Mouse (Mus musculus): ENCODE measurements at regions not wholly inside any gene's neighbourhood (a gene's known extent, or its start where the extent isn't known, plus 50 kb on each side); places are given as distances from the start of the nearest gene placed in this dataset.

- H3K27me3 ChIP-seq (ENCODE audit: control insufficient read depth, insufficient read depth, low read depth, low read length) = no peaks in the 10 kb centered on the region
- no peak overlapping the region for H3K27ac ChIP-seq (ENCODE audit: low read length)
- no peak for ATAC-seq
- no peak overlapping the region for H3K4me2 ChIP-seq (ENCODE audit: low read length)
- no peaks in the 10 kb centered on the region for H3K9me3 ChIP-seq (replicated peaks; ENCODE audit: control insufficient read depth, low read length, poor library complexity, severe bottlenecking)
- no peak overlapping the region for H3K4me3 ChIP-seq (ENCODE audit: low read depth, low read length)
- no peaks in the 10 kb centered on the region for H3K36me3 ChIP-seq (ENCODE audit: control insufficient read depth, insufficient read depth, low read length)
- H3K9ac ChIP-seq (ENCODE audit: low read depth, low read length) = no peak overlapping the region
- no peaks in the 10 kb centered on the region for H3K4me1 ChIP-seq (ENCODE audit: control insufficient read depth, insufficient read depth, low read length)
- 76% methylated on average over 5 of the region's 5 CpGs for WGBS
Measured at GRCm38 (mm10) chr10:118656561-118656960, 213.4 kb downstream of the Dyrk2 start.

- no peak overlapping the region for H3K9ac ChIP-seq (ENCODE audit: low read depth, low read length)
- H3K27ac ChIP-seq (ENCODE audit: low read length) = no peak overlapping the region
- H3K4me2 ChIP-seq (ENCODE audit: low read length) = no peak overlapping the region
- H3K36me3 ChIP-seq (ENCODE audit: control insufficient read depth, insufficient read depth, low read length) = no peaks in the 10 kb centered on the region
- 51% methylated on average over 3 of the region's 3 CpGs for WGBS
- H3K4me3 ChIP-seq (ENCODE audit: low read depth, low read length) = no peak overlapping the region
- H3K4me1 ChIP-seq (ENCODE audit: control insufficient read depth, insufficient read depth, low read length) = no peaks in the 10 kb centered on the region
- H3K9me3 ChIP-seq (replicated peaks; ENCODE audit: control insufficient read depth, low read length, poor library complexity, severe bottlenecking) = no peaks in the 10 kb centered on the region; the same call in 1 of the 2 replicates
- ATAC-seq = no peak
- H3K27me3 ChIP-seq (ENCODE audit: control insufficient read depth, insufficient read depth, low read depth, low read length) = no peaks in the 10 kb centered on the region
Measured at GRCm38 (mm10) chr10:118666009-118666408, 204.0 kb downstream of the Dyrk2 start.

DNA sequence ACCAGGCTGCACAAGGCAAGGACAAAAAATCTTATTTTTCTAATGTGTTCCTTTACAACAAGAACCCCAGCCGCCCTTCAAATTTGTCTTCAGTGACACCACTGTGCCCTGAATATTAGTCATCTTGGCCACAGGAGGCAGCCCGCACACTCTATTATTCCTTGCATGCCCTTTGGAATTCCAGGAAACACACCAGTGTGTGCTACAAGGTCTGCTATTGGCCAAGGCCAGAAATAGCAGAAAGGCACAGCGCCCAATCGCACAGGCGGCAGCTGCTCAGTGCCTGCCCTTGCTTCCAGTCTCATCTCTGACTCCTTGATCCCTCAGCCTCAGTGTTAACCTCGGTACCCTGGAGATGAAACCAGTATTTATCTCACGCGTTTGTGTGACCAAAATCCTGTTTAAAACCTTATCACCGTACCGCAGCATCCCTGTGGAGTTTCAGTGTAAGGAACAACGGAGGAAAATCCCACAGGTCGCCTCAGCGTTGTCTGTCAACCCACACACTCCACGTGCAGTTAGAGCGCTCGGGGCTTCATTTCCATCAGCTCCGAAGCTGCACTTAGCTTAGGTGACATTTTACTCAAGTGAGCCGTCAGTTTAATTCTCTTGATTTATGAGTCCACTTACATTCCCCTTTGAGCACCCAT is 194.1 kb downstream of the Dyrk2 start:
- Histone ChIP-seq H3K4me3 (ENCODE audit: low read depth, low read length) (peak overlapping the region; percentile 23; the same call in 1 of the 2 replicates), H3K4me2 (ENCODE audit: low read length) (peak overlapping the region; percentile 38), H3K27ac (ENCODE audit: low read length) (no peak overlapping the region), H3K9ac (ENCODE audit: low read depth, low read length) (peak overlapping the region; percentile 2; the same call in 1 of the 2 replicates), H3K27me3 (ENCODE audit: control insufficient read depth, insufficient read depth, low read depth, low read length) (no peaks in the 10 kb centered on the region), H3K36me3 (ENCODE audit: control insufficient read depth, insufficient read depth, low read length) (no peaks in the 10 kb centered on the region), H3K9me3 (replicated peaks; ENCODE audit: control insufficient read depth, low read length, poor library complexity, severe bottlenecking) (no peaks in the 10 kb centered on the region; the same call in 1 of the 2 replicates), H3K4me1 (ENCODE audit: control insufficient read depth, insufficient read depth, low read length) (peaks cover 14% of the 10 kb centered on the region)
- ATAC-seq = peak; percentile 86
- 31% methylated on average over 18 of the region's 18 CpGs for WGBS

DNA sequence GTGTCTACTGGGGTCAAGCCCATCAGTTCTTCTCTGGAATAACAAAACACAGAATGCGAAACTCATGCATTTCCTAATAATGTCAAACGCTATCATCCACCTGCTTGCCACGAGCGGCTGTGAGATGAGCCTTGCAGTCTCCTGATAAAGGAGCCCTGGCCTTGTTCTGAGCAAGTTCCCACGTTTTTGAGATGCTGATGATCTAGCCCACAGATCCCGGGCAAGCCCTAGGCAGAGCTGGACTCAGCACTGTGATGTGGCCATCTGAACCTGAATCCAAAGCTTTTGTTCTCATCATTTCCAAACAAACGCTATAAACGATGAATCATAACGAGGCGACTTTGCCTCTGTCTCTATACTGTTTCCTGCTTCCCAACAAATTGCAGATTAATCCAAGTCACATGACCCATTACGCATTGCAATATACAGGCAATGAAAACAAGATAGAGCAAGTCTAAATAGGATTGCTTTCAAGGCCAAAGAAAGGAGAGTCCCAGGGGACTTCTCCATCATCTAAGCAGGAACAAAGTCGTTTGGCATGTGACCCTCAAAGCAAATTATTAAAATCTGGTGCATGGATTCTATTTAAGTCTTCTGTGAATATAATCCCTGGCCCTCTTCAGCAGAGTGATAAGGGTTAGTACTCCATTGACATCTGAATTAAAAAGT is 191.1 kb downstream of the Dyrk2 start:
- Histone ChIP-seq H3K27ac (ENCODE audit: low read length) (peak overlapping the region; percentile 25; the same call in 1 of the 2 replicates), H3K9me3 (replicated peaks; ENCODE audit: control insufficient read depth, low read length, poor library complexity, severe bottlenecking) (no peaks in the 10 kb centered on the region), H3K36me3 (ENCODE audit: control insufficient read depth, insufficient read depth, low read length) (no peaks in the 10 kb centered on the region), H3K9ac (ENCODE audit: low read depth, low read length) (no peak overlapping the region), H3K4me3 (ENCODE audit: low read depth, low read length) (no peak overlapping the region), H3K4me2 (ENCODE audit: low read length) (no peak overlapping the region), H3K4me1 (ENCODE audit: control insufficient read depth, insufficient read depth, low read length) (peaks cover 14% of the 10 kb centered on the region), H3K27me3 (ENCODE audit: control insufficient read depth, insufficient read depth, low read depth, low read length) (no peaks in the 10 kb centered on the region)
- 34% methylated on average over 12 of the region's 12 CpGs for WGBS
- ATAC-seq = no peak

DNA sequence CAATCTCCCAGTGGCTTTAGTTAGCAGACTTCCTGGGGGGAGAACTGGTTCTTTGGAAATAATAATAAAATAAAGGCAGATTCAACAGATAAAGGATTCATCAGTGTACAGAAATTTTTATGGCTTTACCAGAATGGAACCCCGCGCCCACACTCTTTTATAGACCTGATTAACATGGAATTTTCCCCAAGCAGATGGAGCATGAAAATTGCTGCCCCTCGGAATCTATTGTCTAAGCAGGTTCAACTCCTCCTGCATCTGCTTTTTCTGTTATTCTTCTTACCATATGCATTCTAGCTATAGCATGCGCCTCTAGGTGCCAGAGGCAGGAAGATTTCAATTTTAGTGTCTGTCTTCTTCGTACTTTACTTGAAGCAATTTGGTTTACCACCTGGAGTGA is 190.5 kb downstream of the Dyrk2 start:
- no peaks in the 10 kb centered on the region for H3K9me3 ChIP-seq (replicated peaks; ENCODE audit: control insufficient read depth, low read length, poor library complexity, severe bottlenecking)
- no peak overlapping the region for H3K27ac ChIP-seq (ENCODE audit: low read length)
- H3K27me3 ChIP-seq (ENCODE audit: control insufficient read depth, insufficient read depth, low read depth, low read length) = no peaks in the 10 kb centered on the region
- H3K4me2 ChIP-seq (ENCODE audit: low read length) = no peak overlapping the region
- ATAC-seq = no peak
- H3K36me3 ChIP-seq (ENCODE audit: control insufficient read depth, insufficient read depth, low read length) = no peaks in the 10 kb centered on the region
- H3K4me1 ChIP-seq (ENCODE audit: control insufficient read depth, insufficient read depth, low read length) = peaks cover 14% of the 10 kb centered on the region
- WGBS = 41% methylated on average over 5 of the region's 5 CpGs
- no peak overlapping the region for H3K4me3 ChIP-seq (ENCODE audit: low read depth, low read length)
- no peak overlapping the region for H3K9ac ChIP-seq (ENCODE audit: low read depth, low read length)

- Histone ChIP-seq H3K36me3 (ENCODE audit: control insufficient read depth, insufficient read depth, low read length) (no peaks in the 10 kb centered on the region), H3K27me3 (ENCODE audit: control insufficient read depth, insufficient read depth, low read depth, low read length) (no peaks in the 10 kb centered on the region), H3K4me1 (ENCODE audit: control insufficient read depth, insufficient read depth, low read length) (peaks cover 14% of the 10 kb centered on the region), H3K4me2 (ENCODE audit: low read length) (no peak overlapping the region), H3K4me3 (ENCODE audit: low read depth, low read length) (no peak overlapping the region), H3K27ac (ENCODE audit: low read length) (no peak overlapping the region), H3K9me3 (replicated peaks; ENCODE audit: control insufficient read depth, low read length, poor library complexity, severe bottlenecking) (no peaks in the 10 kb centered on the region), H3K9ac (ENCODE audit: low read depth, low read length) (no peak overlapping the region)
- WGBS = 80% methylated on average over 6 of the region's 6 CpGs
- no peak for ATAC-seq
Measured at GRCm38 (mm10) chr10:118680896-118681295, 189.1 kb downstream of the Dyrk2 start.

GRCm38 (mm10) chr10:118683356-118683755 is 186.7 kb downstream of the Dyrk2 start:
- no peak overlapping the region for H3K4me3 ChIP-seq (ENCODE audit: low read depth, low read length)
- no peak for ATAC-seq
- no peaks in the 10 kb centered on the region for H3K9me3 ChIP-seq (replicated peaks; ENCODE audit: control insufficient read depth, low read length, poor library complexity, severe bottlenecking)
- peaks cover 8% of the 10 kb centered on the region for H3K4me1 ChIP-seq (ENCODE audit: control insufficient read depth, insufficient read depth, low read length)
- H3K27me3 ChIP-seq (ENCODE audit: control insufficient read depth, insufficient read depth, low read depth, low read length) = no peaks in the 10 kb centered on the region
- H3K9ac ChIP-seq (ENCODE audit: low read depth, low read length) = no peak overlapping the region
- no peaks in the 10 kb centered on the region for H3K36me3 ChIP-seq (ENCODE audit: control insufficient read depth, insufficient read depth, low read length)
- H3K4me2 ChIP-seq (ENCODE audit: low read length) = no peak overlapping the region
- no peak overlapping the region for H3K27ac ChIP-seq (ENCODE audit: low read length)
- 82% methylated on average over 9 of the region's 9 CpGs for WGBS

- Histone ChIP-seq H3K27me3 (ENCODE audit: control insufficient read depth, insufficient read depth, low read depth, low read length) (no peaks in the 10 kb centered on the region), H3K4me2 (ENCODE audit: low read length) (no peak overlapping the region), H3K9ac (ENCODE audit: low read depth, low read length) (no peak overlapping the region), H3K36me3 (ENCODE audit: control insufficient read depth, insufficient read depth, low read length) (no peaks in the 10 kb centered on the region), H3K27ac (ENCODE audit: low read length) (no peak overlapping the region), H3K4me1 (ENCODE audit: control insufficient read depth, insufficient read depth, low read length) (no peaks in the 10 kb centered on the region), H3K9me3 (replicated peaks; ENCODE audit: control insufficient read depth, low read length, poor library complexity, severe bottlenecking) (no peaks in the 10 kb centered on the region), H3K4me3 (ENCODE audit: low read depth, low read length) (no peak overlapping the region)
- 77% methylated on average over 3 of the region's 3 CpGs for WGBS
- no peak for ATAC-seq
Measured at GRCm38 (mm10) chr10:118699292-118699691, 170.7 kb downstream of the Dyrk2 start.

DNA sequence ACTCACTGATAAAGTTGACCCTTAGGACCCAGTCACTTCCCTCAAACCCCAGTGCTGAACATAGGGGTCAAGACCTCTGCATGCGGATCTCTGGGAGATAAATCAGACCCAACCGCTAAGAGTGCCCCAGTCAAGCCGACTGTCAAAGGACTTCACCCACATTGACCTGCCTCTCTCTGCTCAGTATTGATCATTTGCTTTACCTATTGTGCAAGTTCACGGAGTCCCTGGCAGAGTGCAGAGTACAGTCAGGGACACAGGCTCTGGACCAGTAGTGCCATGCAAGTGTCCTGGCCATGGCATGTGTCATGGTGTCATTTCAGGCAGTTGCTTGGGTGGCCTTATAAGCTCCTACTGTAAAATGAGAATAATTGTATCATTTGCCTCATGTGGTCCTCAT is 169.9 kb downstream of the Dyrk2 start:
- H3K27ac ChIP-seq (ENCODE audit: low read length) = no peak overlapping the region
- H3K4me2 ChIP-seq (ENCODE audit: low read length) = no peak overlapping the region
- WGBS = 93% methylated on average over 4 of the region's 4 CpGs
- no peak for ATAC-seq
- H3K9me3 ChIP-seq (replicated peaks; ENCODE audit: control insufficient read depth, low read length, poor library complexity, severe bottlenecking) = no peaks in the 10 kb centered on the region
- no peaks in the 10 kb centered on the region for H3K4me1 ChIP-seq (ENCODE audit: control insufficient read depth, insufficient read depth, low read length)
- H3K4me3 ChIP-seq (ENCODE audit: low read depth, low read length) = no peak overlapping the region
- H3K27me3 ChIP-seq (ENCODE audit: control insufficient read depth, insufficient read depth, low read depth, low read length) = no peaks in the 10 kb centered on the region
- no peak overlapping the region for H3K9ac ChIP-seq (ENCODE audit: low read depth, low read length)
- no peaks in the 10 kb centered on the region for H3K36me3 ChIP-seq (ENCODE audit: control insufficient read depth, insufficient read depth, low read length)
